21 mouse cellular contexts compared by ENCODE assay signal in the genomic region with DNA sequence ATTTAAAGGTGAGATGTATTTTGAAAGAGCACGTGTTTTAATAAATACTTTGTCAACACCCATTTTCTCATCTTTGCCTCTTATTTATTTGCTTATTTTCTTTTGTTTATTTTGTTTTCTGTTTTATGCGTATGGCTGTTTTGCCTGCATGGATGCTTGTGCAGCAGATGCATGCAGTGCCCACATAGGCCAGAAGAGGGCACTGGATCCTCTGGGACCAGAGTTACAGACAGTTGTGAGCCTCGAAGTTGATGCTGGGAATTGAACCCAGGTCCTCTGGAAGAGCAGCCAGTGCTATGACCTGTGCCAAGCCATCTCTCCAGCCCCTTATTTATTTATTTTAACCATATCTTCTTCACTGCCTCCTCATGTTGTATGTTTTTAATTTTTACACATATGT. TPM values are rescaled to one million over a fixed set of nuclear protein-coding genes. Genes with fewer than 3 reads are reported as not detected.
DNase-seq lines count a peak whose midpoint lies in the region; ATAC-seq and TF ChIP-seq lines count a peak whose summit lies in the region.
"Had no signal": no experiment of that assay in that cellular context is flagged by ENCODE, and none has a peak within 500 bp of the region (broad histone marks: within the 10 kb centered on the region; RNA-seq: fewer than 3 reads in every experiment).

No protein-coding gene starts in this region.

- POLR2A ChIA-PET in Patski (lab: Charles Lee), result no interaction called here

- ATAC-seq in Patski, result no peak
- ATAC-seq: forebrain, embryonic 15.5 days had no signal

- no peak overlapping the region for H3K27ac ChIP-seq in layer of hippocampus, adult 2 months
- H3K27ac ChIP-seq: embryonic facial prominence, embryonic 15.5 days; forebrain, embryonic 15.5 days; heart, embryonic 13.5 days; hindbrain, embryonic 15.5 days; kidney, postnatal 0 days; limb, embryonic 13.5 days; neural tube, embryonic 15.5 days had no signal

- H3K27me3 ChIP-seq in Patski, result no peaks in the 10 kb centered on the region
- H3K27me3 ChIP-seq: embryonic facial prominence, embryonic 15.5 days; forebrain, embryonic 15.5 days; heart, embryonic 13.5 days; hindbrain, embryonic 15.5 days; limb, embryonic 13.5 days; neural tube, embryonic 15.5 days had no signal

- no peak overlapping the region for H3K4me3 ChIP-seq in layer of hippocampus, adult 2 months
- H3K4me3 ChIP-seq: embryonic facial prominence, embryonic 15.5 days; forebrain, embryonic 15.5 days; heart, embryonic 13.5 days; hindbrain, embryonic 15.5 days; limb, embryonic 13.5 days; neural tube, embryonic 15.5 days had no signal

- DNase-seq in layer of hippocampus, adult 2 months (ENCODE audit: low spot score in 2 of 2), result no peak
- no peak for DNase-seq in layer of hippocampus, postnatal 36 days
- DNase-seq in thymus, postnatal 14 days, result peak; percentile 12
- DNase-seq in thymus, postnatal 36 days, result no peak
- DNase-seq in Patski (ENCODE audit: low read depth, low spot score), result no peak
- no peak for DNase-seq in retina, postnatal 1 day
- DNase-seq in urinary bladder, adult 2 months (ENCODE audit: low spot score), result no peak
- DNase-seq: adrenal gland, postnatal 10 days; cerebellum, postnatal 36 days; gastrocnemius, postnatal 10 days; right cerebral cortex, adult 18-20 months; thymus, adult 18-20 months had no signal

- TF ChIP-seq CTCF in layer of hippocampus, adult 2 months (conservative IDR thresholded peaks at IDR 0.05), result peak; percentile 59
- peak; percentile 60 for TF ChIP-seq CTCF in Patski (IDR thresholded peaks at IDR 0.05)

- CTCF ChIA-PET in Patski (lab: Charles Lee), result no interaction called here

- in situ Hi-C loops in Patski (cut with MboI; ENCODE audit: low pct_unique_long_range_greater_than_20kb), result no loop called here

RNA-seq across cellular contexts. Expression of a gene that starts 21.7 kb away (rescaled TPM):
- total RNA-seq in layer of hippocampus, adult 2 months (2021), result not detected
- total RNA-seq in layer of hippocampus, postnatal 36 days (2021), result not detected
- not detected for polyA plus RNA-seq in Patski (2021)
- polyA plus RNA-seq in urinary bladder, adult 2 months (2012; rRNA removed), result not detected in 2 replicates
- total RNA-seq: adrenal gland, postnatal 10 days; gastrocnemius, postnatal 10 days; left cerebral cortex, adult 18-20 months; megakaryocyte progenitor cell, adult 5-6 weeks had no signal
- polyA plus RNA-seq: embryonic facial prominence, embryonic 15.5 days; forebrain, embryonic 15.5 days; heart, embryonic 13.5 days; hindbrain, embryonic 15.5 days; kidney, postnatal 0 days; limb, embryonic 13.5 days; neural tube, embryonic 15.5 days had no signal

RNA-seq across cellular contexts. Expression of a gene that starts 24.2 kb away (rescaled TPM):
- not detected for total RNA-seq in layer of hippocampus, adult 2 months (2021)
- not detected for total RNA-seq in layer of hippocampus, postnatal 36 days (2021)
- polyA plus RNA-seq in Patski (2021), result not detected
- not detected in 2 replicates for polyA plus RNA-seq in urinary bladder, adult 2 months (2012; rRNA removed)
- total RNA-seq: adrenal gland, postnatal 10 days; gastrocnemius, postnatal 10 days; left cerebral cortex, adult 18-20 months; megakaryocyte progenitor cell, adult 5-6 weeks had no signal
- polyA plus RNA-seq: embryonic facial prominence, embryonic 15.5 days; forebrain, embryonic 15.5 days; heart, embryonic 13.5 days; hindbrain, embryonic 15.5 days; kidney, postnatal 0 days; limb, embryonic 13.5 days; neural tube, embryonic 15.5 days had no signal

RNA-seq across cellular contexts. Expression of a gene that starts 24.4 kb away (rescaled TPM):
- total RNA-seq in layer of hippocampus, adult 2 months (2021), result 10 to 100 TPM; 15.2 to 17.4 TPM
- total RNA-seq in layer of hippocampus, postnatal 36 days (2021), result 10 to 100 TPM; 13.5 to 16.5 TPM
- 13.5 TPM for polyA plus RNA-seq in Patski (2021)
- polyA plus RNA-seq in urinary bladder, adult 2 months (2012; rRNA removed), result 11.7 TPM in 2 replicates

RNA-seq across cellular contexts. Expression of a gene that starts 29.9 kb away (rescaled TPM):
- 10 to 100 TPM; 33.8 to 36.1 TPM for total RNA-seq in layer of hippocampus, adult 2 months (2021)
- 10 to 100 TPM; 33.0 to 35.7 TPM for total RNA-seq in layer of hippocampus, postnatal 36 days (2021)
- 20.9 TPM for polyA plus RNA-seq in Patski (2021)
- polyA plus RNA-seq in urinary bladder, adult 2 months (2012; rRNA removed), result 12.6 and 12.7 TPM in 2 replicates

RNA-seq across cellular contexts. Expression of a gene that starts 57.6 kb away (rescaled TPM):
- total RNA-seq in layer of hippocampus, adult 2 months (2021), result under 1 TPM; 0.07 to 0.26 TPM
- total RNA-seq in layer of hippocampus, postnatal 36 days (2021), result under 1 TPM in 1 of 2 experiments, not detected in 1; 0.20 TPM
- 0.01 TPM for polyA plus RNA-seq in Patski (2021)
- not detected in 2 replicates for polyA plus RNA-seq in urinary bladder, adult 2 months (2012; rRNA removed)
- total RNA-seq: gastrocnemius, postnatal 10 days; megakaryocyte progenitor cell, adult 5-6 weeks had no signal
- polyA plus RNA-seq: forebrain, embryonic 15.5 days; heart, embryonic 13.5 days; kidney, postnatal 0 days; neural tube, embryonic 15.5 days had no signal
